Mouse (Mus musculus): Measurements from ENCODE around the gene Trim24. TPM values are rescaled to one million over a fixed set of nuclear protein-coding genes. Genes with fewer than 3 reads are reported as not detected.
A peak's percentile ranks its signal among the peaks of the same experiment; 100 is the strongest.
"Not testable (repeated sequence)": the region's sequence is repeated elsewhere in the genome, so short reads cannot be mapped to it uniquely, and the experiment has no call there.

The Trim24 gene
- 17.9 and 18.9 TPM in 2 replicates for polyA plus RNA-seq (2014; fragmentation: Nextera tagmentation; extraction: Ambion mirVana)

- Histone ChIP-seq H3K4me1 (ENCODE audit: control insufficient read depth, insufficient read depth, low read length) (no peaks in the 10 kb centered on the region), H3K9ac (ENCODE audit: low read depth, low read length) (peak within 1 kb of the TSS; percentile 97), H3K27me3 (ENCODE audit: control insufficient read depth, insufficient read depth, low read length) (no peaks in the 10 kb centered on the region), H3K27ac (ENCODE audit: low read depth, low read length) (peak within 1 kb of the TSS; percentile 99), H3K36me3 (ENCODE audit: control insufficient read depth, insufficient read depth, low read length) (peaks cover 8% of the 10 kb centered on the region; the same call in 1 of the 2 replicates), H3K4me2 (peak within 1 kb of the TSS; percentile 65), H3K9me3 (replicated peaks; ENCODE audit: control insufficient read depth, low read length) (peaks cover 22% of the 10 kb centered on the region), H3K4me3 (ENCODE audit: low read depth, low read length) (peak within 1 kb of the TSS; percentile 92)
- WGBS (ENCODE audit: insufficient replicate concordance) = under 1% methylated on average over 65 of the region's 89 CpGs
- ATAC-seq (replicated peaks; ENCODE audit: insufficient number of reproducible peaks, low FRiP score, low TSS enrichment) = peak; percentile 98
Observed at GRCm38 (mm10) chr6:37870245-37871136, at the start of gene Trim24. Gene Trim24, plus strand, starts transcription at chr6:37870811.

- WGBS (ENCODE audit: insufficient replicate concordance) = 80% methylated on average over 6 of the region's 6 CpGs
- no peak overlapping the region for H3K4me2 ChIP-seq
- no peak for ATAC-seq (replicated peaks; ENCODE audit: insufficient number of reproducible peaks, low FRiP score, low TSS enrichment)
- H3K4me3 ChIP-seq (ENCODE audit: low read depth, low read length) = no peak overlapping the region
- H3K27me3 ChIP-seq (ENCODE audit: control insufficient read depth, insufficient read depth, low read length) = no peaks in the 10 kb centered on the region
- H3K9me3 ChIP-seq (replicated peaks; ENCODE audit: control insufficient read depth, low read length) = no peaks in the 10 kb centered on the region
- H3K27ac ChIP-seq (ENCODE audit: low read depth, low read length) = no peak overlapping the region
- no peak overlapping the region for H3K9ac ChIP-seq (ENCODE audit: low read depth, low read length)
- no peaks in the 10 kb centered on the region for H3K36me3 ChIP-seq (ENCODE audit: control insufficient read depth, insufficient read depth, low read length)
- H3K4me1 ChIP-seq (ENCODE audit: control insufficient read depth, insufficient read depth, low read length) = no peaks in the 10 kb centered on the region
Observed at GRCm38 (mm10) chr6:37821531-37822051, 49.0 kb upstream of the Trim24 start.

- H3K4me3 ChIP-seq (ENCODE audit: low read depth, low read length) = no peak overlapping the region
Observed at GRCm38 (mm10) chr6:37822390-37822789, 48.2 kb upstream of the Trim24 start.

GRCm38 (mm10) chr6:37823731-37824130 lies 46.9 kb upstream of the Trim24 start:
- H3K4me2 ChIP-seq = no peak overlapping the region
- no peak for ATAC-seq (replicated peaks; ENCODE audit: insufficient number of reproducible peaks, low FRiP score, low TSS enrichment)
- H3K27me3 ChIP-seq (ENCODE audit: control insufficient read depth, insufficient read depth, low read length) = no peaks in the 10 kb centered on the region
- no peaks in the 10 kb centered on the region for H3K4me1 ChIP-seq (ENCODE audit: control insufficient read depth, insufficient read depth, low read length)
- H3K9ac ChIP-seq (ENCODE audit: low read depth, low read length) = no peak overlapping the region
- 77% methylated on average over 4 of the region's 4 CpGs for WGBS (ENCODE audit: insufficient replicate concordance)
- H3K36me3 ChIP-seq (ENCODE audit: control insufficient read depth, insufficient read depth, low read length) = no peaks in the 10 kb centered on the region
- H3K27ac ChIP-seq (ENCODE audit: low read depth, low read length) = no peak overlapping the region
- H3K4me3 ChIP-seq (ENCODE audit: low read depth, low read length) = no peak overlapping the region
- no peaks in the 10 kb centered on the region for H3K9me3 ChIP-seq (replicated peaks; ENCODE audit: control insufficient read depth, low read length)

More at GRCm38 (mm10) chr6:37822390-37822789, 48.2 kb upstream of the Trim24 start:
- no peaks in the 10 kb centered on the region for H3K27me3 ChIP-seq (ENCODE audit: control insufficient read depth, insufficient read depth, low read length)
- no peak overlapping the region for H3K9ac ChIP-seq (ENCODE audit: low read depth, low read length)
- no peaks in the 10 kb centered on the region for H3K36me3 ChIP-seq (ENCODE audit: control insufficient read depth, insufficient read depth, low read length)
- H3K4me1 ChIP-seq (ENCODE audit: control insufficient read depth, insufficient read depth, low read length) = no peaks in the 10 kb centered on the region
- no peak overlapping the region for H3K27ac ChIP-seq (ENCODE audit: low read depth, low read length)
- WGBS (ENCODE audit: insufficient replicate concordance) = 83% methylated on average over 2 of the region's 2 CpGs
- no peak for ATAC-seq (replicated peaks; ENCODE audit: insufficient number of reproducible peaks, low FRiP score, low TSS enrichment)
- H3K9me3 ChIP-seq (replicated peaks; ENCODE audit: control insufficient read depth, low read length) = no peaks in the 10 kb centered on the region
- H3K4me2 ChIP-seq = no peak overlapping the region

GRCm38 (mm10) chr6:37825331-37826115 lies 45.1 kb upstream of the Trim24 start:
- H3K4me1 ChIP-seq (ENCODE audit: control insufficient read depth, insufficient read depth, low read length); H3K9me3 ChIP-seq (replicated peaks; ENCODE audit: control insufficient read depth, low read length); H3K4me2 ChIP-seq; H3K27me3 ChIP-seq (ENCODE audit: control insufficient read depth, insufficient read depth, low read length); H3K36me3 ChIP-seq (ENCODE audit: control insufficient read depth, insufficient read depth, low read length); H3K4me3 ChIP-seq (ENCODE audit: low read depth, low read length); ATAC-seq (replicated peaks; ENCODE audit: insufficient number of reproducible peaks, low FRiP score, low TSS enrichment); H3K9ac ChIP-seq (ENCODE audit: low read depth, low read length); H3K27ac ChIP-seq (ENCODE audit: low read depth, low read length): not testable (repeated sequence)
- WGBS (ENCODE audit: insufficient replicate concordance) = 82% methylated on average over 7 of the region's 7 CpGs

- H3K4me2 ChIP-seq = no peak overlapping the region
- ATAC-seq (replicated peaks; ENCODE audit: insufficient number of reproducible peaks, low FRiP score, low TSS enrichment) = no peak
- no peaks in the 10 kb centered on the region for H3K4me1 ChIP-seq (ENCODE audit: control insufficient read depth, insufficient read depth, low read length)
- H3K9me3 ChIP-seq (replicated peaks; ENCODE audit: control insufficient read depth, low read length) = peaks cover 5% of the 10 kb centered on the region; the same call in 1 of the 2 replicates
- no peaks in the 10 kb centered on the region for H3K36me3 ChIP-seq (ENCODE audit: control insufficient read depth, insufficient read depth, low read length)
- WGBS (ENCODE audit: insufficient replicate concordance) = 81% methylated on average over 3 of the region's 3 CpGs
- no peak overlapping the region for H3K27ac ChIP-seq (ENCODE audit: low read depth, low read length)
- no peak overlapping the region for H3K4me3 ChIP-seq (ENCODE audit: low read depth, low read length)
- no peaks in the 10 kb centered on the region for H3K27me3 ChIP-seq (ENCODE audit: control insufficient read depth, insufficient read depth, low read length)
- no peak overlapping the region for H3K9ac ChIP-seq (ENCODE audit: low read depth, low read length)
Observed at GRCm38 (mm10) chr6:37828955-37829354, 41.7 kb upstream of the Trim24 start.

- no peak for ATAC-seq (replicated peaks; ENCODE audit: insufficient number of reproducible peaks, low FRiP score, low TSS enrichment)
- Histone ChIP-seq H3K9me3 (replicated peaks; ENCODE audit: control insufficient read depth, low read length) (peaks cover 5% of the 10 kb centered on the region; the same call in 1 of the 2 replicates), H3K27ac (ENCODE audit: low read depth, low read length) (no peak overlapping the region), H3K36me3 (ENCODE audit: control insufficient read depth, insufficient read depth, low read length) (no peaks in the 10 kb centered on the region), H3K4me1 (ENCODE audit: control insufficient read depth, insufficient read depth, low read length) (no peaks in the 10 kb centered on the region), H3K4me2 (no peak overlapping the region), H3K9ac (ENCODE audit: low read depth, low read length) (no peak overlapping the region), H3K27me3 (ENCODE audit: control insufficient read depth, insufficient read depth, low read length) (no peaks in the 10 kb centered on the region), H3K4me3 (ENCODE audit: low read depth, low read length) (no peak overlapping the region)
Observed at GRCm38 (mm10) chr6:37829631-37830030, 41.0 kb upstream of the Trim24 start.

GRCm38 (mm10) chr6:37833691-37834090 lies 36.9 kb upstream of the Trim24 start:
- 92% methylated on average over 1 of the region's 1 CpGs for whole genome bisulfite sequencing (ENCODE audit: insufficient replicate concordance)
- no peaks in the 10 kb centered on the region for H3K27me3 ChIP-seq (ENCODE audit: control insufficient read depth, insufficient read depth, low read length)
- H3K4me3 ChIP-seq (ENCODE audit: low read depth, low read length) = no peak overlapping the region
- H3K9me3 ChIP-seq (replicated peaks; ENCODE audit: control insufficient read depth, low read length) = peaks cover 5% of the 10 kb centered on the region; the same call in 1 of the 2 replicates
- no peak overlapping the region for H3K27ac ChIP-seq (ENCODE audit: low read depth, low read length)
- no peak overlapping the region for H3K4me2 ChIP-seq
- ATAC-seq (replicated peaks; ENCODE audit: insufficient number of reproducible peaks, low FRiP score, low TSS enrichment) = no peak
- H3K36me3 ChIP-seq (ENCODE audit: control insufficient read depth, insufficient read depth, low read length) = no peaks in the 10 kb centered on the region
- no peak overlapping the region for H3K9ac ChIP-seq (ENCODE audit: low read depth, low read length)
- no peaks in the 10 kb centered on the region for H3K4me1 ChIP-seq (ENCODE audit: control insufficient read depth, insufficient read depth, low read length)
